Mouse (Mus musculus): ENCODE results near the gene Crk.

DNA sequence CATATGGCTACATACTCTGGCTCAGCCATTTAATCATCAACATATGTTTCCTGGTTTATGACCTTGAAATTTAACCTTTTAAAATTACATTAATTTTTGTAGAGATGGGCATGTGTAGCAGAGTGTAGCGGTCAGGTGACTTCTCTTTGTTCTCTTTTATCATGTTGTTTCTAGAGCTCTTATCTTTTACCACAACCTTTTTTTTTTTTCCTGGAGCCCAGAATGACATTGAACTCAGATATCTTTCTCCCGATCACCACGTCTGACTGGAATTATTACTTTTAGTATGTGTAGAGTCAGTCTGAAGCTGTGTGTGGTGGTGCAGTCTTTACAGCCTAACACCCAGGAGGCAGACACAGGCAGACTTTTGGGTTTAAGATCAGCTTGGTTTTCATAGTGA is 62.6 kb downstream of the Crk start:
- TF ChIP-seq CTCF (IDR thresholded peaks at IDR 0.05; ENCODE audit: low read depth, low read length) (no peak), POLR2A (IDR thresholded peaks at IDR 0.05; ENCODE audit: insufficient read depth, low read length) (no peak), EP300 (IDR thresholded peaks at IDR 0.05; ENCODE audit: insufficient read depth, low read depth, low read length) (no peak)
